Mouse (Mus musculus): ENCODE measurements around the gene Corin. TPM values are rescaled to one million over a fixed set of nuclear protein-coding genes. Genes with fewer than 3 reads are reported as not detected.

Corin gene
- polyA plus RNA-seq, 1 experiment from 2014 or later: 49.0 TPM

- H3K27me3 ChIP-seq (ENCODE audit: control insufficient read depth, insufficient read depth, low read length): no peaks in the 10 kb centered on the region
- H3K27ac ChIP-seq (replicated peaks in 1 of 2; ENCODE audit: control insufficient read depth in 1 of 2, insufficient read depth in 1 of 2, low read depth in 2 of 2, low read length in 2 of 2): no peak overlapping the region
- ATAC-seq (ENCODE audit: insufficient number of reproducible peaks, insufficient read depth, low FRiP score, low read depth): no peak
- no peak overlapping the region for H3K4me3 ChIP-seq (ENCODE audit: control insufficient read depth in 1 of 2, insufficient read depth in 1 of 2, low read depth in 1 of 2, low read length in 2 of 2)
- no peaks in the 10 kb centered on the region for H3K36me3 ChIP-seq (ENCODE audit: control insufficient read depth, insufficient read depth, low read length)
- WGBS: 68% methylated on average over 4 of the region's 4 CpGs
- no peak overlapping the region for H3K9ac ChIP-seq (ENCODE audit: low read length)
- H3K9me3 ChIP-seq (ENCODE audit: control insufficient read depth, low read length): no peaks in the 10 kb centered on the region
- H3K4me2 ChIP-seq (ENCODE audit: low read length): no peak overlapping the region
- no peaks in the 10 kb centered on the region for H3K4me1 ChIP-seq (ENCODE audit: control insufficient read depth in 2 of 2, insufficient read depth in 2 of 2, low read length in 2 of 2)
Observed at GRCm38 (mm10) chr5:72365801-72366200, 138.5 kb downstream of the Corin start.

- Histone ChIP-seq H3K4me1 (ENCODE audit: control insufficient read depth in 2 of 2, insufficient read depth in 2 of 2, low read length in 2 of 2) (no peaks in the 10 kb centered on the region), H3K9me3 (ENCODE audit: control insufficient read depth, low read length) (no peaks in the 10 kb centered on the region), H3K9ac (ENCODE audit: low read length) (no peak overlapping the region), H3K4me3 (ENCODE audit: control insufficient read depth in 1 of 2, insufficient read depth in 1 of 2, low read depth in 1 of 2, low read length in 2 of 2) (no peak overlapping the region), H3K36me3 (ENCODE audit: control insufficient read depth, insufficient read depth, low read length) (no peaks in the 10 kb centered on the region), H3K4me2 (ENCODE audit: low read length) (no peak overlapping the region), H3K27me3 (ENCODE audit: control insufficient read depth, insufficient read depth, low read length) (no peaks in the 10 kb centered on the region), H3K27ac (replicated peaks in 1 of 2; ENCODE audit: control insufficient read depth in 1 of 2, insufficient read depth in 1 of 2, low read depth in 2 of 2, low read length in 2 of 2) (no peak overlapping the region)
- WGBS: 63% methylated on average over 3 of the region's 3 CpGs
- no peak for ATAC-seq (ENCODE audit: insufficient number of reproducible peaks, insufficient read depth, low FRiP score, low read depth)
Observed at GRCm38 (mm10) chr5:72363838-72364237, 140.4 kb downstream of the Corin start.

- no peak overlapping the region for H3K4me3 ChIP-seq (ENCODE audit: control insufficient read depth in 1 of 2, insufficient read depth in 1 of 2, low read depth in 1 of 2, low read length in 2 of 2)
- peaks cover 10% of the 10 kb centered on the region; the same call in 1 of the 2 replicates for H3K36me3 ChIP-seq (ENCODE audit: control insufficient read depth, insufficient read depth, low read length)
- ATAC-seq (ENCODE audit: insufficient number of reproducible peaks, insufficient read depth, low FRiP score, low read depth): no peak
- H3K27me3 ChIP-seq (ENCODE audit: control insufficient read depth, insufficient read depth, low read length): no peaks in the 10 kb centered on the region
- H3K4me2 ChIP-seq (ENCODE audit: low read length): no peak overlapping the region
- 63% methylated on average over 4 of the region's 4 CpGs for WGBS
- no peaks in the 10 kb centered on the region for H3K4me1 ChIP-seq (ENCODE audit: control insufficient read depth in 2 of 2, insufficient read depth in 2 of 2, low read length in 2 of 2)
- no peaks in the 10 kb centered on the region for H3K9me3 ChIP-seq (ENCODE audit: control insufficient read depth, low read length)
- no peak overlapping the region for H3K9ac ChIP-seq (ENCODE audit: low read length)
- no peak overlapping the region for H3K27ac ChIP-seq (replicated peaks in 1 of 2; ENCODE audit: control insufficient read depth in 1 of 2, insufficient read depth in 1 of 2, low read depth in 2 of 2, low read length in 2 of 2)
Observed at GRCm38 (mm10) chr5:72353746-72354145, 150.5 kb downstream of the Corin start.

- no peaks in the 10 kb centered on the region for H3K27me3 ChIP-seq (ENCODE audit: control insufficient read depth, insufficient read depth, low read length)
- no peak overlapping the region for H3K27ac ChIP-seq (replicated peaks in 1 of 2; ENCODE audit: control insufficient read depth in 1 of 2, insufficient read depth in 1 of 2, low read depth in 2 of 2, low read length in 2 of 2)
- no peak overlapping the region for H3K9ac ChIP-seq (ENCODE audit: low read length)
- no peak for ATAC-seq (ENCODE audit: insufficient number of reproducible peaks, insufficient read depth, low FRiP score, low read depth)
- H3K4me3 ChIP-seq (ENCODE audit: control insufficient read depth in 1 of 2, insufficient read depth in 1 of 2, low read depth in 1 of 2, low read length in 2 of 2): no peak overlapping the region
- no peaks in the 10 kb centered on the region for H3K9me3 ChIP-seq (ENCODE audit: control insufficient read depth, low read length)
- 35% methylated on average over 5 of the region's 5 CpGs for WGBS
- H3K4me1 ChIP-seq (ENCODE audit: control insufficient read depth in 2 of 2, insufficient read depth in 2 of 2, low read length in 2 of 2): no peaks in the 10 kb centered on the region
- H3K4me2 ChIP-seq (ENCODE audit: low read length): no peak overlapping the region
- H3K36me3 ChIP-seq (ENCODE audit: control insufficient read depth, insufficient read depth, low read length): peaks cover 9% of the 10 kb centered on the region; the same call in 1 of the 2 replicates
Observed at GRCm38 (mm10) chr5:72350081-72350758, 154.1 kb downstream of the Corin start.

- Histone ChIP-seq H3K27me3 (ENCODE audit: control insufficient read depth, insufficient read depth, low read length) (no peaks in the 10 kb centered on the region), H3K4me2 (ENCODE audit: low read length) (no peak overlapping the region), H3K4me1 (ENCODE audit: control insufficient read depth in 2 of 2, insufficient read depth in 2 of 2, low read length in 2 of 2) (no peaks in the 10 kb centered on the region), H3K4me3 (ENCODE audit: control insufficient read depth in 1 of 2, insufficient read depth in 1 of 2, low read depth in 1 of 2, low read length in 2 of 2) (no peak overlapping the region), H3K27ac (replicated peaks in 1 of 2; ENCODE audit: control insufficient read depth in 1 of 2, insufficient read depth in 1 of 2, low read depth in 2 of 2, low read length in 2 of 2) (no peak overlapping the region), H3K9me3 (ENCODE audit: control insufficient read depth, low read length) (no peaks in the 10 kb centered on the region), H3K36me3 (ENCODE audit: control insufficient read depth, insufficient read depth, low read length) (0 out of 2 replicates have a peak, but pooled peaks cover 4% of the 10 kb centered on the region), H3K9ac (ENCODE audit: low read length) (no peak overlapping the region)
- 45% methylated on average over 2 of the region's 2 CpGs for WGBS
- ATAC-seq (ENCODE audit: insufficient number of reproducible peaks, insufficient read depth, low FRiP score, low read depth): no peak
Observed at GRCm38 (mm10) chr5:72348591-72348990, 155.7 kb downstream of the Corin start.

GRCm38 (mm10) chr5:72335873-72336272 is 168.4 kb downstream of the Corin start:
- Histone ChIP-seq H3K4me3 (ENCODE audit: control insufficient read depth in 1 of 2, insufficient read depth in 1 of 2, low read depth in 1 of 2, low read length in 2 of 2) (no peak overlapping the region), H3K4me1 (ENCODE audit: control insufficient read depth in 2 of 2, insufficient read depth in 2 of 2, low read length in 2 of 2) (0 out of 4 replicates have a peak, but pooled peaks cover 0 to 2% of the 10 kb centered on the region in 2 experiments), H3K27me3 (ENCODE audit: control insufficient read depth, insufficient read depth, low read length) (no peaks in the 10 kb centered on the region), H3K9me3 (ENCODE audit: control insufficient read depth, low read length) (no peaks in the 10 kb centered on the region), H3K27ac (replicated peaks in 1 of 2; ENCODE audit: control insufficient read depth in 1 of 2, insufficient read depth in 1 of 2, low read depth in 2 of 2, low read length in 2 of 2) (no peak overlapping the region), H3K4me2 (ENCODE audit: low read length) (no peak overlapping the region), H3K9ac (ENCODE audit: low read length) (no peak overlapping the region), H3K36me3 (ENCODE audit: control insufficient read depth, insufficient read depth, low read length) (no peaks in the 10 kb centered on the region)
- WGBS: 74% methylated on average over 5 of the region's 5 CpGs
- no peak for ATAC-seq (ENCODE audit: insufficient number of reproducible peaks, insufficient read depth, low FRiP score, low read depth)

GRCm38 (mm10) chr5:72332901-72333300 is 171.4 kb downstream of the Corin start:
- no peak overlapping the region for H3K27ac ChIP-seq (replicated peaks in 1 of 2; ENCODE audit: control insufficient read depth in 1 of 2, insufficient read depth in 1 of 2, low read depth in 2 of 2, low read length in 2 of 2)
- H3K4me1 ChIP-seq (ENCODE audit: control insufficient read depth in 2 of 2, insufficient read depth in 2 of 2, low read length in 2 of 2): 0 out of 4 replicates have a peak, but pooled peaks cover 0 to 2% of the 10 kb centered on the region in 2 experiments
- no peak overlapping the region for H3K4me3 ChIP-seq (ENCODE audit: control insufficient read depth in 1 of 2, insufficient read depth in 1 of 2, low read depth in 1 of 2, low read length in 2 of 2)
- ATAC-seq (ENCODE audit: insufficient number of reproducible peaks, insufficient read depth, low FRiP score, low read depth): no peak
- H3K4me2 ChIP-seq (ENCODE audit: low read length): no peak overlapping the region
- 0 out of 2 replicates have a peak, but pooled peaks cover 6% of the 10 kb centered on the region for H3K36me3 ChIP-seq (ENCODE audit: control insufficient read depth, insufficient read depth, low read length)
- no peak overlapping the region for H3K9ac ChIP-seq (ENCODE audit: low read length)
- WGBS: 88% methylated on average over 10 of the region's 10 CpGs
- H3K27me3 ChIP-seq (ENCODE audit: control insufficient read depth, insufficient read depth, low read length): no peaks in the 10 kb centered on the region
- no peaks in the 10 kb centered on the region for H3K9me3 ChIP-seq (ENCODE audit: control insufficient read depth, low read length)

GRCm38 (mm10) chr5:72331217-72331616 is 173.1 kb downstream of the Corin start:
- Histone ChIP-seq H3K36me3 (ENCODE audit: control insufficient read depth, insufficient read depth, low read length) (0 out of 2 replicates have a peak, but pooled peaks cover 6% of the 10 kb centered on the region), H3K4me1 (ENCODE audit: control insufficient read depth in 2 of 2, insufficient read depth in 2 of 2, low read length in 2 of 2) (no peaks in the 10 kb centered on the region), H3K9me3 (ENCODE audit: control insufficient read depth, low read length) (no peaks in the 10 kb centered on the region), H3K9ac (ENCODE audit: low read length) (no peak overlapping the region), H3K4me2 (ENCODE audit: low read length) (no peak overlapping the region), H3K4me3 (ENCODE audit: control insufficient read depth in 1 of 2, insufficient read depth in 1 of 2, low read depth in 1 of 2, low read length in 2 of 2) (no peak overlapping the region), H3K27me3 (ENCODE audit: control insufficient read depth, insufficient read depth, low read length) (no peaks in the 10 kb centered on the region), H3K27ac (replicated peaks in 1 of 2; ENCODE audit: control insufficient read depth in 1 of 2, insufficient read depth in 1 of 2, low read depth in 2 of 2, low read length in 2 of 2) (no peak overlapping the region)
- ATAC-seq (ENCODE audit: insufficient number of reproducible peaks, insufficient read depth, low FRiP score, low read depth): no peak
- 76% methylated on average over 2 of the region's 2 CpGs for WGBS
